Mouse (Mus musculus): ENCODE data around the gene S100a3.

Gene S100a3

GRCm38 (mm10) chr3:90575320-90575719, 14.9 kb downstream of the S100a3 start:
- no peak for DNase-seq

GRCm38 (mm10) chr3:90576351-90577001, 16.1 kb downstream of the S100a3 start:
- DNase-seq = no peak

- DNase-seq = no peak
These were observed 19.1 kb downstream of the S100a3 start for GRCm38 (mm10) chr3:90579433-90579832.

GRCm38 (mm10) chr3:90581141-90581540, 20.8 kb downstream of the S100a3 start:
- DNase-seq = no peak

DNA sequence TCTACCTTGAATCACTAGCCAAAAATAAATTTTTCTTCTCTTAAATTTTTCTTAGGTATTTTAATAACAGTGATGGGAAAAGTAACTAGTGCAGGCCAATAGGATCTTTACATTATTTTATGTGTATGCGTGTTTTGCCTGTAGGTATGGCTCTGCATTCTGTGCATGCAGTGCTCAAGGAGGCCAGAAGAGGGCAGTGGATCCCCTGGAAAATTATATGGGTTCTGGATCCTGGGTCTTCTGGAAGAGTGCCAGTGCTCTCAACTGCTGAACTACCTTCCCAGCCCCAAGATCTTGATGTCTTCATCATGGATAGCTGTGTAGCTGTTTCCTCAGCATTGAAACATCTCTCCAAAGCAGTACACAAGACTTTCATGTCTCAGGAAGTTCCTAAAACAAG, 21.8 kb downstream of the S100a3 start:
- DNase-seq = no peak

DNA sequence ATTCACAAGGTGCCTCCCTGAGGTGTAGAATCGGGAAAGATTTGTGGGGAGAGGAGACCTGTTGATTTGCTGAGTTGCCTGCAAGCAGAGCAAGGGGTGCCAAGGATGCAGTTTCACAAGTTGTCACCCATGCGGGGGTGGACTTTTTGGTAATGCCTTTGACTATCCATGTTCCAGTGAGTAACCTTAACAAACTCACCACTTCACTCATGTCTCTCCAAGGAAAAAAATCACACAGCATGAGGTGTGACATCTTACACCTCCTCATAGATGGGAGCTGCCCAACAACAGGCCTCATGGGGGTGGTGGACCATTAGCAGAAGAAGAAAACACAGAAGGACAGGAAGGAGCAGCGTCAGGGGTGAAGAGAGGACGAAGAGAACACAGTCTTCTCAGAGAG, 22.2 kb downstream of the S100a3 start:
- DNase-seq = no peak

DNA sequence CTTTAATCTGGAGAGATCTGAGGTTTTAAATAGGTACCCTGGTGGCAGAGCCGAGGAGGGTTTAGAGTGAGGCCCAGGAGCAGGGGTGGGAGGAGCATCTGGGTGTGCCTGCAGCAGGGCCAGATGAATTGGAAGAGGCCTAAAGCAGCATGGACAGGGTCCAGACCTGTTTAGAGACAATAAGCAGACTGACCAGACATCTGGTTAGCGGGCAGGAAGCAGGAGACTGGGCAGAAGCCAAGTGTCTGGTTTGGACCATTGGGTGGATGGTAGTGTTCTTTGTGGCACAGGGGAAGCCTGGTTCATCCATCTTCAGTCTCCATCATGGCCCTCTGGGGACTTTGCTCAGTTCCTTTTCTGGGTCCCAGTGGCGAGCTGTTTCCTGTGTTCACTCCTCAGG, 23.5 kb downstream of the S100a3 start:
- DNase-seq = no peak

- DNase-seq = peak; percentile 64
These were observed 25.2 kb downstream of the S100a3 start for GRCm38 (mm10) chr3:90585595-90585994.

- no peak for DNase-seq
These were observed 25.8 kb downstream of the S100a3 start for GRCm38 (mm10) chr3:90586016-90586643.

DNA sequence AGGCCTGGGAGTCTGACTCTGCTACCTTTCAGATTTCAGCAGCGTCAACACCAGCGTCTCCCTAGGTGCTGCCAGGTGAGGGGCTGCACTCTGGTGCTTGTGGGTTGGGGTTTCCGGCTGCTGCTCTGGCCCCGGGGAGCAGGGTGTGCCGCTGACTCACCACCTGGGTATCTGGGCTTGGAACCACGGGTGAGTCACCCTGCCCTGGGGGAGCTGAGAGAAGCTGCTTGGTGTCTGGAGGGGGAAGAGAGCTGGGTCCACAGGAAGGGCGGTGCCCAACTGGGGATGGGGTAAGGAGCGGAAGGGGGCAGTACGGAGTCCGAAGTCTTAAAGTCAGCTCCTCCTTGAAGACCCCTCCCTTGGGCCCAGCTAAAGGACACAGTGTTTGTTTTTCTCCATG, 26.5 kb downstream of the S100a3 start:
- DNase-seq = no peak

- peak; percentile 65 for DNase-seq
These were observed 27.2 kb downstream of the S100a3 start for GRCm38 (mm10) chr3:90587361-90588101.

DNA sequence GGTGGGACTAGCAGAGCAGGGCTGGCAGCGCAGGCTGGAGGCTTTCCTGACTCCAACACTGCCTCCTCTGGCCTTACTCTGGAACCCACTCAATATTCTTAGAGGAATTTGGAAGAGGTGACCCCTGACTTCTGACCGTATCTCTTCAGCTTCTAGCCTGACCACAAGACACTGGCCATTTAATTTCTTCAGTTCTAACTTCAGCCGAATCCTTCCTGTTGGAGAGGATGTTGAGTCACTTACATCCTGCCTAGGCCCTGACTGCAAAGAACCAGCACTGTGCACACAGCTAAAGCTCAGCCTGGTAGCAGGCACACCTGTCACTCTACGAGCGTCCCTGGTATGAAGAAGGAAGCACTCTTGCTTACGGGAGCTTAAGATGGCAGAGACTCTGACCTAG, 29.0 kb downstream of the S100a3 start:
- DNase-seq = no peak

DNA sequence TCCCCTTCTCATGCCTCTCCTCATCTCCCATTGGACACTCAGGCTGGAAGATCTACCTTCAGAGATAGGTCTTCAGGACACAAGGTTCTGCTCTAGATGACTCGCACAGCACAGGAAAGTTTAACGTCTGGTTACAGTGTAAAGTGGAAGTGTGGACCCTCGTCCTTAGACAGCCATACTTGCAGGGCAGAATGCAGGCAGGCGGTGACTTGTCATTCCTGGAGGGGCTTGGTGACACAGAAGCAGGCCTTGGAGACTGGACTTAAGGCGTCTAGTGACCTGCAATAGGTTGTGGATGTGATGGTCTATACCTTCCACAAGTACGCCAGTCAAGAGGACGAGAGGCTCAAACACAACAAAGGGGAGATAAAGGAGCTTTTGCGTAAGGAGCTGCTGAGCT, 29.6 kb downstream of the S100a3 start, which contains the start of gene S100a2:
S100a2 (plus strand) TSS at position 301 of the 400 bp plus-strand sequence.
- no peak for DNase-seq

GRCm38 (mm10) chr3:90594466-90594865, 34.1 kb downstream of the S100a3 start:
- DNase-seq = no peak

DNA sequence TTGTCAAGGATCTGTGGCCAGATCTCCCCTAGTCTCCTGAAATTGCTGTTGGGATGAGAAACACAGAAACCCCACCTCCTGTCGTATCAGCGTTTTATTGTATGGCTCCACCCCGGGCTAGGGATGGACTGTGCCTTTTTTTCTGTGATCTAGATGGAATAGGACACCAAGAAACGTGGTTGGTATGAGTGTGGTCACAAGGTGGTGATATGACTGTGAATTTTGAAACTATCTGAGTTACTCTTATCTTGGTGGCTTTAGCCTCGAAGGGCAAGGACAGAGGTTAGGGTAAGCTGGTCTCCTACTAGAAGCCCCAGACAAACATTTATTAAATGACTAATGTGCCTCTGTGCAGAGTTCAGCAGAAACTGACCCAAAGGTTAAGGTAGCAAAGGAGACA, 35.2 kb downstream of the S100a3 start:
- DNase-seq = no peak

DNA sequence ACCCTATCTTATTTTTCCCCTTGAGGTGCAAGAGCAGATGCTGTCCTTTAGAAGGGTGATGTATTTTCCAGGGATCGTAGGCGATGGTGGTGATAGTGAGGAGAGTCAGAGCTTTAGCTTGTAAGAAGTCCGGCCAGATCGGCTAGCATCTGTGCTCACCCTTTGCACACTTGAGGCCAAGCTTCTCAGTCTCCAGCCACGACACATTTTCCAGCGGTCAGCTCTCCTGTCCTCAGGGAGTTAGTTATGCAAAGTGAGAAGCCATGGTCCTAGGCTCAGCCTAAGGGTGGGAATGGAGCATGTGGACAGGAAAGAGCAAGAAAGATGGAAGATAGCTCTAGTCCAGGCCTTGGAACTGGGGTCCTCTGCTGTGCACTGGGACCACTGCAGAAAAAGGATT, 36.4 kb downstream of the S100a3 start:
- no peak for DNase-seq

DNA sequence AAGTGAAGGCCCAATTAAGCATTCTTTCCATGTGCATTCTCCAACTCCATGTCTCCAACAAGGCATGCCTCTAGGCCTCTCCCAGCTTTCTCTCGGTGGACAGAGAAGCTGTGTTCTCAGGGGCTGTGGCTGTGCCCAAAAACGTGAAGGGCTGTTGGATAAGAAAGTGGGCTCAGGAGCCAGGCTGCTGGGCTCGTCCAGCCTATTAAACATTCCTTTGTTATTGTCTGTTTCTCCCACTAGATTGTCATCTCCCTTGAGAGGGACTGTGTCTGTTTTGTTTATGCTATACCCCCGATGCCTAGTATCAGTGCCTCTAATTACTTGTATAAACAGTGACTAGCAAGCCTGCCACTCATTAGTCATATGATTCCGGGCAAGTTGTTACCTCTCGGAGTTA, 37.4 kb downstream of the S100a3 start:
- no peak for DNase-seq

DNA sequence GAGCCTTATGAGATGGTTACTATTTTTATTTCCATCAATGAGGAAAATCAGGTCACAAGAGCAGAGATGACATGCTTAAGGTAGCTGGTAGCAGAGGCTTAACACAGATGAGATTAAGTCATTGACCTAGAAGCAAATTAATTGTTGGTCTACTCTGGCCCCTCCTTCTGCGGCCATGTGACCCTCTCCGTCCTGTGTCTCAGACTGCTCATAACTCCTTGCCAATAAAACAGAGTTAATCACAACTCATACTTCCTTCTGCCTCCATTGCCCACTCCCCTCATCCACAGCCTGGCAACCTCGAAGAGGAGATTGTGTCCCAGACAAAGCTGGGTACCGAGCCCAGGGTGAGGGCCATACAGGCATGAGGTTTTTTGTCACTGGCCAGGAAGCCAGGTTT, 37.8 kb downstream of the S100a3 start:
- DNase-seq = no peak

GRCm38 (mm10) chr3:90599401-90599800, 39.0 kb downstream of the S100a3 start:
- no peak for DNase-seq

- no peak for DNase-seq
These were observed 39.7 kb downstream of the S100a3 start for GRCm38 (mm10) chr3:90600036-90600435.

- DNase-seq = no peak
These were observed 40.2 kb downstream of the S100a3 start for GRCm38 (mm10) chr3:90600458-90601195.

DNA sequence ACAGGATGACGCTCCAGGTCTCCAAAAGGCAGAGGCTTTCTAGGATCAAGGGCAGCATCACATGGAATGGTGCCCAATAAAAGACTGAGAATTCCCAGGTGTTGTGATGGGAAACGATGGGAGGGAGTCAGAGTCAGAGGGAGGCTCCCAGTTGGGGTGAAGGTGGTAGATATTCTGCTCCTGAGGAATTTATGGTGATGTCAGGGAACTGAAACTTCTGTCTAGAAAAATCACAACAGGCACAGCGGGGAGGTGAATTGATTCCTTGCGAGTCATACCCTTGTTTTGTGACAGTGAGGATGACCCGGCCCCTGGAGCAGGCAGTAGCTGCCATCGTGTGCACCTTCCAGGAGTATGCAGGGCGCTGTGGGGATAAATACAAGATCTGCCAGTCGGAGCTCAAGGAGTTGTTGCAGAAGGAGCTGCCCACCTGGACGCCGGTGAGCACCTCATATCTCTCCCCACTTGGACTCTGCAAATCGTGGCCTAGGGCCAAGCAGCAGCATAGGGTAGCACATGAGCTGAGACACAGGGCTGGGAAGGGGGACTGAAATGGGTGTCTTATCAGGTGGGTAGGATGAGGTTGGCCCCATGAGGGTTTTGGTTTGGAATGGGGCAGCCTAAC, 41.2 kb downstream of the S100a3 start, which contains the start of gene Gm42674:
Gm42674 (plus strand) TSS at position 419 of the 625 bp plus-strand sequence.
- no peak for DNase-seq

DNA sequence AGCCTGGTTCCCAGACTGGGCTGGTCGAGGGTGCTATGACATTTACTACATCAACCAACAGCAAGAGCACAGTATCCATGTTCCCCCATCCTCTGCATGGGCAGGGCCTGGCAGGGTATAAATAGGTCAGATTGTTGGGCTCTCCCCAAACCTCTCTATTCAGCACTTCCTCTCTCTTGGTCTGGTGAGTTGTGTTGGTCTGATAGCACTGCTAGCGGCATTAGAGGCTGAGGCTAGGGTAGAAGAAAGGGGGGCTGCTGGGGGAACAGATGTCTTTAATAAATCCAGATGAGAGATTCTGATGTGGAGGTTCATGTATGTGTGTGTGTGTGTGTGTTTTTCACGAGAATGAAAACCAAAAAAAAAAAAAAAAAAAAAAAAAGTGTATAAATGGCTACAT, 43.2 kb downstream of the S100a3 start, which contains the start of gene S100a4:
S100a4 (plus strand) TSS at position 149 of the 400 bp plus-strand sequence.
- peak; percentile 32 for DNase-seq

Measured in layer of hippocampus, adult 9-11 months (tissue).